Mouse (Mus musculus): ENCODE measurements around the gene Adrb1.

Gene Adrb1

GRCm38 (mm10) chr19:56703238-56704097 lies 18.5 kb upstream of the Adrb1 start:
- no peak for DNase-seq (ENCODE audit: low read depth, low spot score)

GRCm38 (mm10) chr19:56705026-56705675 lies 16.8 kb upstream of the Adrb1 start:
- DNase-seq (ENCODE audit: low read depth, low spot score) = no peak

GRCm38 (mm10) chr19:56708794-56709193 lies 13.2 kb upstream of the Adrb1 start:
- no peak for DNase-seq (ENCODE audit: low read depth, low spot score)

GRCm38 (mm10) chr19:56710131-56710905 lies 11.7 kb upstream of the Adrb1 start:
- no peak for DNase-seq (ENCODE audit: low read depth, low spot score)

GRCm38 (mm10) chr19:56713613-56714012 lies 8.4 kb upstream of the Adrb1 start:
- DNase-seq (ENCODE audit: low read depth, low spot score) = no peak

GRCm38 (mm10) chr19:56714661-56715170 lies 7.3 kb upstream of the Adrb1 start:
- no peak for DNase-seq (ENCODE audit: low read depth, low spot score)

GRCm38 (mm10) chr19:56718046-56718445 lies 4.0 kb upstream of the Adrb1 start:
- DNase-seq (ENCODE audit: low read depth, low spot score) = no peak

GRCm38 (mm10) chr19:56720882-56721281 lies 1.1 kb upstream of the Adrb1 start:
- no peak for DNase-seq (ENCODE audit: low read depth, low spot score)

- DNase-seq (ENCODE audit: low read depth, low spot score) = no peak
Measured at GRCm38 (mm10) chr19:56722291-56722707, 300 bp downstream of the Adrb1 start.

GRCm38 (mm10) chr19:56722711-56723330 lies 822 bp downstream of the Adrb1 start:
- DNase-seq (ENCODE audit: low read depth, low spot score) = no peak

- DNase-seq (ENCODE audit: low read depth, low spot score) = no peak
Measured at GRCm38 (mm10) chr19:56723331-56724125, 1.5 kb downstream of the Adrb1 start.

GRCm38 (mm10) chr19:56724126-56724597 lies 2.2 kb downstream of the Adrb1 start:
- no peak for DNase-seq (ENCODE audit: low read depth, low spot score)

- DNase-seq (ENCODE audit: low read depth, low spot score) = no peak
Measured at GRCm38 (mm10) chr19:56727170-56727877, 5.3 kb downstream of the Adrb1 start.

- no peak for DNase-seq (ENCODE audit: low read depth, low spot score)
Measured at GRCm38 (mm10) chr19:56734033-56734572, 12.1 kb downstream of the Adrb1 start.

- DNase-seq (ENCODE audit: low read depth, low spot score) = no peak
Measured at GRCm38 (mm10) chr19:56735747-56736146, 13.7 kb downstream of the Adrb1 start.

- DNase-seq (ENCODE audit: low read depth, low spot score) = no peak
Measured at GRCm38 (mm10) chr19:56736287-56736686, 14.3 kb downstream of the Adrb1 start.

GRCm38 (mm10) chr19:56745061-56745460 lies 23.1 kb downstream of the Adrb1 start:
- no peak for DNase-seq (ENCODE audit: low read depth, low spot score)

- no peak for DNase-seq (ENCODE audit: low read depth, low spot score)
Measured at GRCm38 (mm10) chr19:56745528-56745927, 23.5 kb downstream of the Adrb1 start.

- no peak for DNase-seq (ENCODE audit: low read depth, low spot score)
Measured at GRCm38 (mm10) chr19:56746618-56747017, 24.6 kb downstream of the Adrb1 start.

GRCm38 (mm10) chr19:56747878-56748277 lies 25.9 kb downstream of the Adrb1 start:
- no peak for DNase-seq (ENCODE audit: low read depth, low spot score)

All from mesoderm, embryonic 11.5 days (tissue).